9 mouse cellular contexts compared by ENCODE assay signal in the genomic region with DNA sequence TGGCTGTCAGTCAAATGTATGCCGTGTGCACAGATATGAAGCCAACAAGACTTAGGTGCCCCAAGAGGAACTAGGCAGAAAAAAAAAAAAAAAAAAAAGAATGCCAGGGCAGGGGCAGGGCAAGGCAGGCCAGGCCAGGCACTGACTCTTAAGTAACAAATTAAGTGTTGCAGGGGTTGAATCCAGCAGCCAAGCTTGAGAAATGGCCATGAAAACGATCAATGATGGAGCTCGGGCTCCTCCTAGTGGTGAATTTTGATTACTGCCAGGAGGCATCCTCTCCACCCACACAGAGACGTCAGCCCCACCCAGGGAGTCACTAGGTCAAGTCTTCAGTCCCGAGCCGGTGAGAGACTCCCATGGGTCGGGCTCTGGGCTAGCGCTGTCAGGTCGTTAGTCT. TPM values are rescaled to one million over a fixed set of nuclear protein-coding genes. Genes with fewer than 3 reads are reported as not detected.
DNase-seq lines count a peak whose midpoint lies in the region; ATAC-seq and TF ChIP-seq lines count a peak whose summit lies in the region.
"Had no signal": no experiment of that assay in that cellular context is flagged by ENCODE, and none has a peak within 500 bp of the region (broad histone marks: within the 10 kb centered on the region; RNA-seq: fewer than 3 reads in every experiment).

No protein-coding gene starts in this region.

- TF ChIP-seq CTCF in brain, embryonic 14.5 days (IDR thresholded peaks at IDR 0.05; ENCODE audit: borderline replicate concordance, extremely low read depth, insufficient read depth, insufficient read length): peak; percentile 88
- peak; percentile 92 for TF ChIP-seq CTCF in kidney, postnatal 0 days (IDR thresholded peaks at IDR 0.05; ENCODE audit: low read depth)
- peak; percentile 92 for TF ChIP-seq CTCF in stomach, postnatal 0 days (IDR thresholded peaks at IDR 0.05; ENCODE audit: low read depth)

- DNase-seq in CD4-positive, CD25-positive, alpha-beta regulatory T cell, adult 2 months (ENCODE audit: low read depth, low spot score): peak; percentile 79
- DNase-seq in brain, embryonic 14.5 days (ENCODE audit: low read depth): peak; percentile 90
- DNase-seq in fibroblast of lung, adult 2 months (ENCODE audit: low read depth): peak; percentile 79
- peak; percentile 93 for DNase-seq in kidney, postnatal 0 days (ENCODE audit: low spot score)
- peak; percentile 71 for DNase-seq in liver, embryonic 11.5 days (ENCODE audit: low spot score)
- DNase-seq in stomach, postnatal 0 days (ENCODE audit: low spot score): peak; percentile 86

- 5% methylated on average over 9 of the region's 9 CpGs for WGBS in heart, embryonic 13.5 days
- WGBS in kidney, postnatal 0 days: 5% methylated on average over 9 of the region's 9 CpGs
- WGBS in liver, embryonic 11.5 days: 10% methylated on average over 9 of the region's 9 CpGs
- WGBS in neural tube, embryonic 12.5 days: 11% methylated on average over 9 of the region's 9 CpGs
- WGBS in stomach, postnatal 0 days: 5% methylated on average over 9 of the region's 9 CpGs

- TF ChIP-seq POLR2A in brain, embryonic 14.5 days (IDR thresholded peaks at IDR 0.05; ENCODE audit: borderline replicate concordance, extremely low read depth, insufficient read depth, insufficient read length, poor library complexity, severe bottlenecking): no peak

- H3K9ac ChIP-seq in heart, embryonic 13.5 days: no peak overlapping the region
- H3K9ac ChIP-seq in kidney, postnatal 0 days (ENCODE audit: low read depth, low read length): no peak overlapping the region
- no peak overlapping the region for H3K9ac ChIP-seq in liver, embryonic 11.5 days (ENCODE audit: low read depth, low read length)
- H3K9ac ChIP-seq in neural tube, embryonic 12.5 days: no peak overlapping the region
- no peak overlapping the region for H3K9ac ChIP-seq in stomach, postnatal 0 days (ENCODE audit: low read length)
- H3K9ac ChIP-seq: liver, embryonic 15.5 days had no signal

- no peak; the same call in 1 of the 2 replicates for ATAC-seq in heart, embryonic 13.5 days (ENCODE audit: extremely low read depth, insufficient number of reproducible peaks, low FRiP score, low TSS enrichment)
- ATAC-seq in kidney, postnatal 0 days (replicated peaks; ENCODE audit: low FRiP score, low read depth): peak; percentile 81
- ATAC-seq in liver, embryonic 11.5 days (replicated peaks; ENCODE audit: low FRiP score): no peak; the same call in 1 of the 2 replicates
- ATAC-seq in neural tube, embryonic 12.5 days (ENCODE audit: low FRiP score, low read depth): peak; percentile 71; the same call in 1 of the 2 replicates
- peak; percentile 86 for ATAC-seq in stomach, postnatal 0 days (ENCODE audit: low FRiP score, low TSS enrichment)

- TF ChIP-seq EP300 in stomach, postnatal 0 days (optimal IDR thresholded peaks at IDR 0.05): no peak

- no peaks in the 10 kb centered on the region for H3K9me3 ChIP-seq in heart, embryonic 13.5 days
- H3K9me3 ChIP-seq in kidney, postnatal 0 days (replicated peaks; ENCODE audit: low read length): no peaks in the 10 kb centered on the region
- H3K9me3 ChIP-seq in liver, embryonic 11.5 days (ENCODE audit: control insufficient read depth, low read length): no peaks in the 10 kb centered on the region
- no peaks in the 10 kb centered on the region for H3K9me3 ChIP-seq in neural tube, embryonic 12.5 days
- H3K9me3 ChIP-seq in stomach, postnatal 0 days (ENCODE audit: control insufficient read depth, low read length): no peaks in the 10 kb centered on the region
- H3K9me3 ChIP-seq: liver, embryonic 15.5 days had no signal

- peaks cover 5% of the 10 kb centered on the region for H3K4me1 ChIP-seq in heart, embryonic 13.5 days
- no peaks in the 10 kb centered on the region; the same call in 1 of the 2 replicates for H3K4me1 ChIP-seq in kidney, postnatal 0 days (replicated peaks; ENCODE audit: insufficient read depth, low read length)
- H3K4me1 ChIP-seq in liver, embryonic 11.5 days (replicated peaks; ENCODE audit: control insufficient read depth, insufficient read depth, low read length): no peaks in the 10 kb centered on the region
- H3K4me1 ChIP-seq in neural tube, embryonic 12.5 days: peaks cover 3% of the 10 kb centered on the region
- no peaks in the 10 kb centered on the region for H3K4me1 ChIP-seq in stomach, postnatal 0 days (replicated peaks; ENCODE audit: control insufficient read depth, insufficient read depth)
- H3K4me1 ChIP-seq: liver, embryonic 15.5 days had no signal

- H3K36me3 ChIP-seq in heart, embryonic 13.5 days: no peaks in the 10 kb centered on the region
- no peaks in the 10 kb centered on the region for H3K36me3 ChIP-seq in kidney, postnatal 0 days (ENCODE audit: insufficient read depth, low read length)
- H3K36me3 ChIP-seq in liver, embryonic 11.5 days (ENCODE audit: control insufficient read depth, insufficient read depth, low read length): no peaks in the 10 kb centered on the region
- H3K36me3 ChIP-seq in neural tube, embryonic 12.5 days: no peaks in the 10 kb centered on the region
- H3K36me3 ChIP-seq in stomach, postnatal 0 days (ENCODE audit: control insufficient read depth, insufficient read depth, low read length): no peaks in the 10 kb centered on the region
- H3K36me3 ChIP-seq: liver, embryonic 15.5 days had no signal

- H3K4me2 ChIP-seq in heart, embryonic 13.5 days: peak overlapping the region; percentile 57
- H3K4me2 ChIP-seq in kidney, postnatal 0 days (ENCODE audit: low read length): peak overlapping the region; percentile 19
- no peak overlapping the region for H3K4me2 ChIP-seq in liver, embryonic 11.5 days
- 0 out of 2 replicates have a peak overlapping the region, but pooled peaks have one; percentile 25 for H3K4me2 ChIP-seq in neural tube, embryonic 12.5 days (replicated peaks)
- peak overlapping the region; percentile 32 for H3K4me2 ChIP-seq in stomach, postnatal 0 days (replicated peaks; ENCODE audit: low read depth)
- H3K4me2 ChIP-seq: liver, embryonic 15.5 days had no signal

- H3K27me3 ChIP-seq in heart, embryonic 13.5 days (replicated peaks): peaks cover 9% of the 10 kb centered on the region
- H3K27me3 ChIP-seq in kidney, postnatal 0 days (ENCODE audit: insufficient read depth, low read length): no peaks in the 10 kb centered on the region
- H3K27me3 ChIP-seq in liver, embryonic 11.5 days (replicated peaks; ENCODE audit: control insufficient read depth, insufficient read depth, low read length): no peaks in the 10 kb centered on the region; the same call in 1 of the 2 replicates
- H3K27me3 ChIP-seq in neural tube, embryonic 12.5 days (replicated peaks): no peaks in the 10 kb centered on the region
- no peaks in the 10 kb centered on the region for H3K27me3 ChIP-seq in stomach, postnatal 0 days (ENCODE audit: control insufficient read depth, insufficient read depth, low read length)
- H3K27me3 ChIP-seq: liver, embryonic 15.5 days had no signal

- H3K4me3 ChIP-seq in heart, embryonic 13.5 days: 0 out of 2 replicates have a peak overlapping the region, but pooled peaks have one; percentile 13
- no peak overlapping the region for H3K4me3 ChIP-seq in kidney, postnatal 0 days (replicated peaks; ENCODE audit: low read depth, low read length)
- H3K4me3 ChIP-seq in liver, embryonic 11.5 days (ENCODE audit: low read depth, low read length): no peak overlapping the region
- H3K4me3 ChIP-seq in neural tube, embryonic 12.5 days: no peak overlapping the region
- no peak overlapping the region for H3K4me3 ChIP-seq in stomach, postnatal 0 days (ENCODE audit: low read depth, low read length)
- H3K4me3 ChIP-seq: liver, embryonic 15.5 days had no signal

- no peak overlapping the region for H3K27ac ChIP-seq in heart, embryonic 13.5 days (replicated peaks)
- no peak overlapping the region for H3K27ac ChIP-seq in kidney, postnatal 0 days
- H3K27ac ChIP-seq in liver, embryonic 11.5 days (ENCODE audit: low read depth, low read length): no peak overlapping the region
- H3K27ac ChIP-seq in neural tube, embryonic 12.5 days: no peak overlapping the region
- no peak overlapping the region for H3K27ac ChIP-seq in stomach, postnatal 0 days (replicated peaks)
- H3K27ac ChIP-seq: liver, embryonic 15.5 days had no signal

RNA-seq across cellular contexts. Expression of a gene that starts 54.7 kb away (rescaled TPM):
- not detected in 2 replicates for polyA plus RNA-seq in brain, embryonic 14.5 days (2012; rRNA removed)
- not detected in 2 replicates for polyA plus RNA-seq in heart, embryonic 13.5 days (2015; fragmentation: Nextera tagmentation; extraction: Ambion mirVana)
- polyA plus RNA-seq in kidney, postnatal 0 days (2015; fragmentation: Nextera tagmentation; extraction: Ambion mirVana): not detected in 2 replicates
- not detected in 2 replicates for polyA plus RNA-seq in liver, embryonic 11.5 days (2014; fragmentation: Nextera tagmentation; extraction: Ambion mirVana)
- polyA plus RNA-seq in neural tube, embryonic 12.5 days (2016; fragmentation: Nextera tagmentation; extraction: Ambion mirVana): not detected in 2 replicates
- polyA plus RNA-seq in stomach, postnatal 0 days (2015; fragmentation: Nextera tagmentation; extraction: Ambion mirVana): not detected in 2 replicates
- polyA plus RNA-seq: liver, embryonic 15.5 days had no signal

RNA-seq across cellular contexts. Expression of a gene that starts 56.1 kb away (rescaled TPM):
- 0.26 and 0.28 TPM in 2 replicates for polyA plus RNA-seq in brain, embryonic 14.5 days (2012; rRNA removed)
- polyA plus RNA-seq in heart, embryonic 13.5 days (2015; fragmentation: Nextera tagmentation; extraction: Ambion mirVana): not detected in 2 replicates
- not detected in 2 replicates for polyA plus RNA-seq in kidney, postnatal 0 days (2015; fragmentation: Nextera tagmentation; extraction: Ambion mirVana)
- not detected in 2 replicates for polyA plus RNA-seq in liver, embryonic 11.5 days (2014; fragmentation: Nextera tagmentation; extraction: Ambion mirVana)
- polyA plus RNA-seq in neural tube, embryonic 12.5 days (2016; fragmentation: Nextera tagmentation; extraction: Ambion mirVana): not detected in 2 replicates
- polyA plus RNA-seq in stomach, postnatal 0 days (2015; fragmentation: Nextera tagmentation; extraction: Ambion mirVana): not detected in 2 replicates
- polyA plus RNA-seq: liver, embryonic 15.5 days had no signal

RNA-seq across cellular contexts. Expression of a gene that starts 58.1 kb away (rescaled TPM):
- polyA plus RNA-seq in brain, embryonic 14.5 days (2012; rRNA removed): not detected in 2 replicates
- not detected in 2 replicates for polyA plus RNA-seq in heart, embryonic 13.5 days (2015; fragmentation: Nextera tagmentation; extraction: Ambion mirVana)
- polyA plus RNA-seq in kidney, postnatal 0 days (2015; fragmentation: Nextera tagmentation; extraction: Ambion mirVana): not detected in 2 replicates
- polyA plus RNA-seq in liver, embryonic 11.5 days (2014; fragmentation: Nextera tagmentation; extraction: Ambion mirVana): not detected in 2 replicates
- polyA plus RNA-seq in neural tube, embryonic 12.5 days (2016; fragmentation: Nextera tagmentation; extraction: Ambion mirVana): not detected in 2 replicates
- not detected in 2 replicates for polyA plus RNA-seq in stomach, postnatal 0 days (2015; fragmentation: Nextera tagmentation; extraction: Ambion mirVana)
- polyA plus RNA-seq: liver, embryonic 15.5 days had no signal

Comparison
In these comparisons a context has a peak if more than half of its experiments do, and no peak if none do; other contexts are left out.
1. ATAC-seq: peak in kidney, postnatal 0 days (single experiment), neural tube, embryonic 12.5 days (single experiment) and stomach, postnatal 0 days (single experiment); none in heart, embryonic 13.5 days (single experiment) and liver, embryonic 11.5 days (single experiment).
2. Peak in every context shown above with its lines, with median percentiles within 50 percentile points of each other: DNase-seq and CTCF ChIP-seq.